Comparison of ENCODE assay signal across 7 mouse cellular contexts in genomic region chr4:128884711-128885095, GRCm38 (mm10). TPM values are rescaled to one million over a fixed set of nuclear protein-coding genes. Genes with fewer than 3 reads are reported as not detected.
DNase-seq lines count a peak whose midpoint lies in the region; ATAC-seq lines count a peak whose summit lies in the region.

No protein-coding gene starts in this region.

- WGBS in lung, embryonic 15.5 days = 38% methylated on average over 5 of the region's 5 CpGs
- 53% methylated on average over 5 of the region's 5 CpGs for WGBS in forebrain, embryonic 16.5 days
- 50% methylated on average over 5 of the region's 5 CpGs for WGBS in liver, embryonic 12.5 days (ENCODE audit: insufficient replicate concordance)
- WGBS in stomach, embryonic 15.5 days = 41% methylated on average over 5 of the region's 5 CpGs

- H3K27ac ChIP-seq in lung, embryonic 15.5 days = no peak overlapping the region
- no peak overlapping the region for H3K27ac ChIP-seq in forebrain, embryonic 16.5 days (ENCODE audit: low read length)
- no peak overlapping the region for H3K27ac ChIP-seq in liver, embryonic 12.5 days
- no peak overlapping the region for H3K27ac ChIP-seq in stomach, embryonic 15.5 days

- no peak overlapping the region for H3K9ac ChIP-seq in lung, embryonic 15.5 days
- peak overlapping the region; percentile 77; the same call in 1 of the 2 replicates for H3K9ac ChIP-seq in forebrain, embryonic 16.5 days (replicated peaks; ENCODE audit: low read depth, low read length)
- H3K9ac ChIP-seq in liver, embryonic 12.5 days = 0 out of 2 replicates have a peak overlapping the region, but pooled peaks have one; percentile 54
- no peak overlapping the region for H3K9ac ChIP-seq in stomach, embryonic 15.5 days

- peaks cover 4% of the 10 kb centered on the region; the same call in 1 of the 2 replicates for H3K9me3 ChIP-seq in lung, embryonic 15.5 days
- no peaks in the 10 kb centered on the region for H3K9me3 ChIP-seq in forebrain, embryonic 16.5 days (ENCODE audit: control insufficient read depth, low read length)
- 0 out of 2 replicates have a peak, but pooled peaks cover 3% of the 10 kb centered on the region for H3K9me3 ChIP-seq in liver, embryonic 12.5 days (replicated peaks)
- H3K9me3 ChIP-seq in stomach, embryonic 15.5 days = no peaks in the 10 kb centered on the region

- peak overlapping the region; percentile 83 for H3K4me3 ChIP-seq in lung, embryonic 15.5 days
- peak overlapping the region; percentile 74 for H3K4me3 ChIP-seq in forebrain, embryonic 16.5 days (replicated peaks; ENCODE audit: low read length)
- H3K4me3 ChIP-seq in liver, embryonic 12.5 days = peak overlapping the region; percentile 64
- peak overlapping the region; percentile 72 for H3K4me3 ChIP-seq in stomach, embryonic 15.5 days (replicated peaks)

- ATAC-seq in lung, embryonic 15.5 days (ENCODE audit: borderline replicate concordance, extremely low read depth, low FRiP score, low TSS enrichment) = no peak
- 0 out of 2 replicates have a peak, but pooled peaks have one; percentile 13 for ATAC-seq in forebrain, embryonic 16.5 days
- no peak for ATAC-seq in liver, embryonic 12.5 days
- no peak for ATAC-seq in stomach, embryonic 15.5 days (ENCODE audit: insufficient read depth, low FRiP score, low read depth)

- no peaks in the 10 kb centered on the region; the same call in 1 of the 2 replicates for H3K36me3 ChIP-seq in lung, embryonic 15.5 days
- no peaks in the 10 kb centered on the region for H3K36me3 ChIP-seq in forebrain, embryonic 16.5 days (ENCODE audit: control insufficient read depth, insufficient read depth)
- no peaks in the 10 kb centered on the region for H3K36me3 ChIP-seq in liver, embryonic 12.5 days
- H3K36me3 ChIP-seq in stomach, embryonic 15.5 days = no peaks in the 10 kb centered on the region

- H3K4me2 ChIP-seq in lung, embryonic 15.5 days = peak overlapping the region; percentile 100
- H3K4me2 ChIP-seq in forebrain, embryonic 16.5 days (ENCODE audit: low read length) = peak overlapping the region; percentile 99
- H3K4me2 ChIP-seq in liver, embryonic 12.5 days = peak overlapping the region; percentile 94
- peak overlapping the region; percentile 100 for H3K4me2 ChIP-seq in stomach, embryonic 15.5 days

- H3K4me1 ChIP-seq in lung, embryonic 15.5 days = peaks cover 23% of the 10 kb centered on the region
- H3K4me1 ChIP-seq in forebrain, embryonic 16.5 days (replicated peaks; ENCODE audit: control insufficient read depth, insufficient read depth, low read length) = peaks cover 34% of the 10 kb centered on the region
- peaks cover 20% of the 10 kb centered on the region for H3K4me1 ChIP-seq in liver, embryonic 12.5 days
- H3K4me1 ChIP-seq in stomach, embryonic 15.5 days = peaks cover 10% of the 10 kb centered on the region; the same call in 1 of the 2 replicates

- DNase-seq in lung, postnatal 36 days = no peak
- DNase-seq in ovary, postnatal 36 days (ENCODE audit: low spot score) = no peak
- DNase-seq in thymus, postnatal 25 days = no peak

- peaks cover 6% of the 10 kb centered on the region; the same call in 1 of the 2 replicates for H3K27me3 ChIP-seq in lung, embryonic 15.5 days
- H3K27me3 ChIP-seq in forebrain, embryonic 16.5 days (replicated peaks; ENCODE audit: control insufficient read depth, insufficient read depth, low read length) = peaks cover 4% of the 10 kb centered on the region; the same call in 1 of the 2 replicates
- H3K27me3 ChIP-seq in liver, embryonic 12.5 days (replicated peaks) = peaks cover 74% of the 10 kb centered on the region
- H3K27me3 ChIP-seq in stomach, embryonic 15.5 days (replicated peaks) = 0 out of 2 replicates have a peak, but pooled peaks cover 2% of the 10 kb centered on the region

RNA-seq across cellular contexts. Expression of gene Trim62, which starts 1.3 kb away (rescaled TPM):
- polyA plus RNA-seq in lung, embryonic 15.5 days (2015; fragmentation: Nextera tagmentation; extraction: Ambion mirVana) = 5.0 and 5.7 TPM in 2 replicates
- polyA plus RNA-seq in forebrain, embryonic 16.5 days (2015; fragmentation: Nextera tagmentation; extraction: Ambion mirVana) = 9.3 and 10.9 TPM in 2 replicates
- polyA plus RNA-seq in liver, embryonic 12.5 days (2016; fragmentation: Nextera tagmentation; extraction: Ambion mirVana) = 1.3 and 1.8 TPM in 2 replicates
- 3.3 and 3.6 TPM in 2 replicates for polyA plus RNA-seq in stomach, embryonic 15.5 days (2015; fragmentation: Nextera tagmentation; extraction: Ambion mirVana)

Comparison
In these comparisons a context has a peak if more than half of its experiments do, and no peak if none do; other contexts are left out.
1. H3K9ac ChIP-seq: peak in forebrain, embryonic 16.5 days (single experiment) and liver, embryonic 12.5 days (single experiment); none in lung, embryonic 15.5 days (single experiment) and stomach, embryonic 15.5 days (single experiment).
2. Peak in every context shown above with its lines, with median percentiles within 50 percentile points of each other: H3K4me2 ChIP-seq and H3K4me3 ChIP-seq.